Mouse (Mus musculus): ENCODE measurements around the gene Mvb12b. TPM values are rescaled to one million over a fixed set of nuclear protein-coding genes. Genes with fewer than 3 reads are reported as not detected.

Gene Mvb12b
- polyA plus RNA-seq, 1 experiment = 11.9 TPM

GRCm38 (mm10) chr2:33706403-33706802, 181.3 kb downstream of the Mvb12b start:
- H3K4me1 ChIP-seq (ENCODE audit: control insufficient read depth, insufficient read depth, insufficient read length, low read length) = no peaks in the 10 kb centered on the region
- no peak overlapping the region for H3K4me3 ChIP-seq (ENCODE audit: insufficient read depth, low read depth, low read length)
- no peak overlapping the region for H3K27ac ChIP-seq (replicated peaks; ENCODE audit: low read depth, low read length)

GRCm38 (mm10) chr2:33705687-33706320, 181.9 kb downstream of the Mvb12b start:
- H3K4me1 ChIP-seq (ENCODE audit: control insufficient read depth, insufficient read depth, insufficient read length, low read length) = no peaks in the 10 kb centered on the region

GRCm38 (mm10) chr2:33703286-33703685, 184.5 kb downstream of the Mvb12b start:
- Histone ChIP-seq H3K4me1 (ENCODE audit: control insufficient read depth, insufficient read depth, insufficient read length, low read length) (no peaks in the 10 kb centered on the region), H3K4me3 (ENCODE audit: insufficient read depth, low read depth, low read length) (no peak overlapping the region), H3K27ac (replicated peaks; ENCODE audit: low read depth, low read length) (no peak overlapping the region)

More at GRCm38 (mm10) chr2:33705687-33706320, 181.9 kb downstream of the Mvb12b start:
- Histone ChIP-seq H3K4me3 (ENCODE audit: insufficient read depth, low read depth, low read length) (no peak overlapping the region), H3K27ac (replicated peaks; ENCODE audit: low read depth, low read length) (no peak overlapping the region)

- H3K4me3 ChIP-seq (ENCODE audit: insufficient read depth, low read depth, low read length) = no peak overlapping the region
- H3K27ac ChIP-seq (replicated peaks; ENCODE audit: low read depth, low read length) = no peak overlapping the region
- H3K4me1 ChIP-seq (ENCODE audit: control insufficient read depth, insufficient read depth, insufficient read length, low read length) = no peaks in the 10 kb centered on the region
These were observed 185.0 kb downstream of the Mvb12b start for GRCm38 (mm10) chr2:33702705-33703104.

- Histone ChIP-seq H3K27ac (replicated peaks; ENCODE audit: low read depth, low read length) (no peak overlapping the region), H3K4me3 (ENCODE audit: insufficient read depth, low read depth, low read length) (no peak overlapping the region), H3K4me1 (ENCODE audit: control insufficient read depth, insufficient read depth, insufficient read length, low read length) (no peaks in the 10 kb centered on the region)
These were observed 186.3 kb downstream of the Mvb12b start for GRCm38 (mm10) chr2:33701446-33701815.

GRCm38 (mm10) chr2:33700581-33701445, 186.9 kb downstream of the Mvb12b start:
- Histone ChIP-seq H3K27ac (replicated peaks; ENCODE audit: low read depth, low read length) (no peak overlapping the region), H3K4me3 (ENCODE audit: insufficient read depth, low read depth, low read length) (no peak overlapping the region), H3K4me1 (ENCODE audit: control insufficient read depth, insufficient read depth, insufficient read length, low read length) (no peaks in the 10 kb centered on the region)

- Histone ChIP-seq H3K27ac (replicated peaks; ENCODE audit: low read depth, low read length) (no peak overlapping the region), H3K4me3 (ENCODE audit: insufficient read depth, low read depth, low read length) (no peak overlapping the region), H3K4me1 (ENCODE audit: control insufficient read depth, insufficient read depth, insufficient read length, low read length) (no peaks in the 10 kb centered on the region)
These were observed 188.8 kb downstream of the Mvb12b start for GRCm38 (mm10) chr2:33698898-33699297.

GRCm38 (mm10) chr2:33696428-33696827, 191.3 kb downstream of the Mvb12b start:
- Histone ChIP-seq H3K4me1 (ENCODE audit: control insufficient read depth, insufficient read depth, insufficient read length, low read length) (no peaks in the 10 kb centered on the region), H3K4me3 (ENCODE audit: insufficient read depth, low read depth, low read length) (no peak overlapping the region), H3K27ac (replicated peaks; ENCODE audit: low read depth, low read length) (no peak overlapping the region)

GRCm38 (mm10) chr2:33693931-33694330, 193.8 kb downstream of the Mvb12b start:
- Histone ChIP-seq H3K4me3 (ENCODE audit: insufficient read depth, low read depth, low read length) (no peak overlapping the region), H3K27ac (replicated peaks; ENCODE audit: low read depth, low read length) (no peak overlapping the region), H3K4me1 (ENCODE audit: control insufficient read depth, insufficient read depth, insufficient read length, low read length) (no peaks in the 10 kb centered on the region)

GRCm38 (mm10) chr2:33689880-33690462, 197.8 kb downstream of the Mvb12b start:
- H3K27ac ChIP-seq (replicated peaks; ENCODE audit: low read depth, low read length) = no peak overlapping the region
- H3K4me1 ChIP-seq (ENCODE audit: control insufficient read depth, insufficient read depth, insufficient read length, low read length) = no peaks in the 10 kb centered on the region
- no peak overlapping the region for H3K4me3 ChIP-seq (ENCODE audit: insufficient read depth, low read depth, low read length)

GRCm38 (mm10) chr2:33689155-33689879, 198.4 kb downstream of the Mvb12b start:
- H3K4me3 ChIP-seq (ENCODE audit: insufficient read depth, low read depth, low read length) = no peak overlapping the region
- H3K27ac ChIP-seq (replicated peaks; ENCODE audit: low read depth, low read length) = no peak overlapping the region
- H3K4me1 ChIP-seq (ENCODE audit: control insufficient read depth, insufficient read depth, insufficient read length, low read length) = no peaks in the 10 kb centered on the region

- no peak overlapping the region for H3K27ac ChIP-seq (replicated peaks; ENCODE audit: low read depth, low read length)
- no peaks in the 10 kb centered on the region for H3K4me1 ChIP-seq (ENCODE audit: control insufficient read depth, insufficient read depth, insufficient read length, low read length)
- H3K4me3 ChIP-seq (ENCODE audit: insufficient read depth, low read depth, low read length) = no peak overlapping the region
These were observed 204.2 kb downstream of the Mvb12b start for GRCm38 (mm10) chr2:33683594-33683993.

GRCm38 (mm10) chr2:33683095-33683494, 204.7 kb downstream of the Mvb12b start:
- Histone ChIP-seq H3K4me3 (ENCODE audit: insufficient read depth, low read depth, low read length) (no peak overlapping the region), H3K4me1 (ENCODE audit: control insufficient read depth, insufficient read depth, insufficient read length, low read length) (no peaks in the 10 kb centered on the region), H3K27ac (replicated peaks; ENCODE audit: low read depth, low read length) (no peak overlapping the region)

GRCm38 (mm10) chr2:33682219-33682618, 205.5 kb downstream of the Mvb12b start:
- no peak overlapping the region for H3K4me3 ChIP-seq (ENCODE audit: insufficient read depth, low read depth, low read length)
- H3K4me1 ChIP-seq (ENCODE audit: control insufficient read depth, insufficient read depth, insufficient read length, low read length) = no peaks in the 10 kb centered on the region
- H3K27ac ChIP-seq (replicated peaks; ENCODE audit: low read depth, low read length) = no peak overlapping the region
